18 mouse cellular contexts compared by ENCODE assay signal in genomic region chr13:113882959-113883358, GRCm38 (mm10).
"Had no signal": no experiment of that assay in that cellular context is flagged by ENCODE, and none has a peak within 500 bp of the region (broad histone marks: within the 10 kb centered on the region; RNA-seq: fewer than 3 reads in every experiment).

No protein-coding gene starts in this region.

- H3K4me2 ChIP-seq: kidney, embryonic 15.5 days; liver, embryonic 13.5 days; midbrain, embryonic 12.5 days; neural tube, embryonic 13.5 days; stomach, embryonic 15.5 days had no signal

- H3K27me3 ChIP-seq: kidney, embryonic 15.5 days; liver, embryonic 13.5 days; neural tube, embryonic 13.5 days; stomach, embryonic 15.5 days had no signal

- H3K36me3 ChIP-seq: kidney, embryonic 15.5 days; liver, embryonic 13.5 days; midbrain, embryonic 12.5 days; neural tube, embryonic 13.5 days; stomach, embryonic 15.5 days had no signal

- DNase-seq: kidney, adult 8-10 months; kidney, postnatal 10 days; kidney, postnatal 36 days; layer of hippocampus, postnatal 36 days; liver, embryonic 13.5 days; lung, adult 2 months; lung, postnatal 36 days; retina, postnatal 1 day; right cerebral cortex, postnatal 25 days; spleen, adult 18-20 months; thymus, postnatal 25 days had no signal

- H3K9ac ChIP-seq: kidney, embryonic 15.5 days; liver, embryonic 13.5 days; midbrain, embryonic 12.5 days; neural tube, embryonic 13.5 days; stomach, embryonic 15.5 days had no signal

- H3K4me1 ChIP-seq: stomach, embryonic 15.5 days had no signal

- ATAC-seq: midbrain, embryonic 16.5 days had no signal

- H3K4me3 ChIP-seq: kidney, embryonic 15.5 days; left cerebral cortex, adult 2 months; liver, embryonic 13.5 days; midbrain, embryonic 12.5 days; myocyte; neural tube, embryonic 13.5 days; stomach, embryonic 15.5 days had no signal

- H3K27ac ChIP-seq: kidney, embryonic 15.5 days; left cerebral cortex, adult 2 months; liver, embryonic 13.5 days; midbrain, embryonic 12.5 days; neural tube, embryonic 13.5 days; stomach, embryonic 15.5 days had no signal

- H3K9me3 ChIP-seq: kidney, embryonic 15.5 days; liver, embryonic 13.5 days; midbrain, embryonic 12.5 days; neural tube, embryonic 13.5 days; stomach, embryonic 15.5 days had no signal
